24 mouse cellular contexts compared by ENCODE assay signal in the genomic region with DNA sequence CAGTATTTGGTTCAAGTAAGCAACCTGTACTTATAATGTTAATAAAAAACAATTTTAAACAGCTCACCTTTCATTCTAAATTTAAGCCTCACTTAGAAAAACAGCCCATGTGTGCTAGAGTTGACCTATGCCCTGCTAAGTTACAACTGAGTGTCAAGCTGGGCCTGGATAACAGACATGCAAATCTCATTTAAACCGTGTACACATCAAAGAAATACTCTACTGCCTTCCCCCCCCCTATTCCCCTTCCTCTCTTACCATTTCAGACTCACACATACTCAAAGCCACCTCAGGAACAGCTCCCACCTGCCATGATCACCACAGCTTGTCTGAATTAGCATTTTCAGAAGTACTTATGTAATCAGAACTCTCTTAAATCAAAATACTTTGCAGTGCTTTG. TPM values are rescaled to one million over a fixed set of nuclear protein-coding genes. Genes with fewer than 3 reads are reported as not detected.
DNase-seq lines count a peak whose midpoint lies in the region; ATAC-seq and TF ChIP-seq lines count a peak whose summit lies in the region.
"Had no signal": no experiment of that assay in that cellular context is flagged by ENCODE, and none has a peak within 500 bp of the region (broad histone marks: within the 10 kb centered on the region; RNA-seq: fewer than 3 reads in every experiment).

No protein-coding gene starts in this region.

- H3K27me3 ChIP-seq in forebrain, embryonic 12.5 days: no peaks in the 10 kb centered on the region
- H3K27me3 ChIP-seq in forebrain, embryonic 14.5 days (replicated peaks; ENCODE audit: control insufficient read depth, insufficient read depth, low read length): no peaks in the 10 kb centered on the region
- no peaks in the 10 kb centered on the region for H3K27me3 ChIP-seq in liver, postnatal 0 days (ENCODE audit: insufficient read depth, low read length)
- H3K27me3 ChIP-seq in kidney, embryonic 16.5 days (ENCODE audit: insufficient read depth, low read length): no peaks in the 10 kb centered on the region
- H3K27me3 ChIP-seq: CH12.LX; embryonic facial prominence, embryonic 13.5 days; forebrain, embryonic 13.5 days; heart, embryonic 15.5 days; hindbrain, embryonic 13.5 days; Patski had no signal

- H3K9ac ChIP-seq in forebrain, embryonic 12.5 days: no peak overlapping the region
- no peak overlapping the region for H3K9ac ChIP-seq in forebrain, embryonic 14.5 days (ENCODE audit: low read length)
- no peak overlapping the region for H3K9ac ChIP-seq in liver, postnatal 0 days (replicated peaks)
- no peak overlapping the region for H3K9ac ChIP-seq in kidney, embryonic 16.5 days (replicated peaks; ENCODE audit: low read length)
- H3K9ac ChIP-seq: embryonic facial prominence, embryonic 13.5 days; forebrain, embryonic 13.5 days; heart, embryonic 15.5 days; hindbrain, embryonic 13.5 days had no signal

- 33% methylated on average over 1 of the region's 1 CpGs for WGBS in forebrain, embryonic 12.5 days
- WGBS in forebrain, embryonic 14.5 days: 21% methylated on average over 1 of the region's 1 CpGs
- 33% methylated on average over 1 of the region's 1 CpGs for WGBS in liver, postnatal 0 days (ENCODE audit: insufficient replicate concordance)
- 13% methylated on average over 1 of the region's 1 CpGs for WGBS in kidney, embryonic 16.5 days

- peaks cover 26% of the 10 kb centered on the region for H3K36me3 ChIP-seq in forebrain, embryonic 12.5 days (replicated peaks)
- peaks cover 28% of the 10 kb centered on the region for H3K36me3 ChIP-seq in forebrain, embryonic 14.5 days (ENCODE audit: control insufficient read depth, insufficient read depth, low read length)
- peaks cover 35% of the 10 kb centered on the region for H3K36me3 ChIP-seq in liver, postnatal 0 days (replicated peaks; ENCODE audit: insufficient read depth, low read length)
- H3K36me3 ChIP-seq in kidney, embryonic 16.5 days (ENCODE audit: insufficient read depth, low read length): peaks cover 21% of the 10 kb centered on the region

- H3K4me1 ChIP-seq in forebrain, embryonic 12.5 days: no peaks in the 10 kb centered on the region; the same call in 1 of the 2 replicates
- no peaks in the 10 kb centered on the region for H3K4me1 ChIP-seq in forebrain, embryonic 14.5 days (ENCODE audit: control insufficient read depth, insufficient read depth, low read length)
- no peaks in the 10 kb centered on the region for H3K4me1 ChIP-seq in liver, postnatal 0 days (ENCODE audit: insufficient read depth)
- no peaks in the 10 kb centered on the region for H3K4me1 ChIP-seq in kidney, embryonic 16.5 days (ENCODE audit: insufficient read depth, low read length)
- H3K4me1 ChIP-seq: forebrain, embryonic 13.5 days; heart, embryonic 15.5 days; hindbrain, embryonic 13.5 days had no signal

- no peak for DNase-seq in forebrain, embryonic 14.5 days (ENCODE audit: low spot score)
- DNase-seq in liver, postnatal 0 days: no peak
- no peak for DNase-seq in liver
- peak; percentile 69 for DNase-seq in forelimb bud, embryonic 11.5 days (ENCODE audit: low read depth, low spot score)
- DNase-seq in thymus, adult 18-20 months: no peak
- DNase-seq: adrenal gland, adult 2 months; adrenal gland, postnatal 25 days; cerebellum, adult 2 months; cerebellum, postnatal 14 days; gastrocnemius, postnatal 14 days; heart, adult 2 months; heart, postnatal 14 days had no signal

- no peak overlapping the region for H3K27ac ChIP-seq in forebrain, embryonic 12.5 days
- no peak overlapping the region for H3K27ac ChIP-seq in forebrain, embryonic 14.5 days (ENCODE audit: low read depth, low read length)
- 0 out of 2 replicates have a peak overlapping the region, but pooled peaks have one; percentile 0 for H3K27ac ChIP-seq in liver, postnatal 0 days (ENCODE audit: low read depth)
- no peak overlapping the region for H3K27ac ChIP-seq in kidney, embryonic 16.5 days (ENCODE audit: low read length)
- H3K27ac ChIP-seq: embryonic facial prominence, embryonic 13.5 days; forebrain, embryonic 13.5 days; heart, adult 2 months; heart, embryonic 15.5 days; hindbrain, embryonic 13.5 days; hindbrain, postnatal 0 days had no signal

- TF ChIP-seq EP300 in liver, postnatal 0 days (IDR thresholded peaks at IDR 0.05; ENCODE audit: low read depth): no peak

- no peak for TF ChIP-seq CTCF in liver, postnatal 0 days (IDR thresholded peaks at IDR 0.05; ENCODE audit: low read depth)

- H3K4me2 ChIP-seq in forebrain, embryonic 12.5 days: no peak overlapping the region
- H3K4me2 ChIP-seq in forebrain, embryonic 14.5 days (ENCODE audit: low read length): no peak overlapping the region
- H3K4me2 ChIP-seq in liver, postnatal 0 days (ENCODE audit: low read depth, low read length): no peak overlapping the region
- no peak overlapping the region for H3K4me2 ChIP-seq in kidney, embryonic 16.5 days (replicated peaks; ENCODE audit: low read depth, low read length)
- H3K4me2 ChIP-seq: embryonic facial prominence, embryonic 13.5 days; forebrain, embryonic 13.5 days; heart, embryonic 11.5 days; heart, embryonic 15.5 days; hindbrain, embryonic 13.5 days had no signal

- ATAC-seq in forebrain, embryonic 12.5 days (ENCODE audit: low FRiP score): 0 out of 2 replicates have a peak, but pooled peaks have one; percentile 20
- ATAC-seq in forebrain, embryonic 14.5 days: no peak
- no peak for ATAC-seq in liver, postnatal 0 days
- no peak for ATAC-seq in kidney, embryonic 16.5 days (ENCODE audit: low FRiP score, low TSS enrichment)
- ATAC-seq: forebrain, embryonic 13.5 days; hindbrain, postnatal 0 days; Patski had no signal

- no peaks in the 10 kb centered on the region for H3K9me3 ChIP-seq in forebrain, embryonic 12.5 days
- H3K9me3 ChIP-seq in forebrain, embryonic 14.5 days (replicated peaks; ENCODE audit: control insufficient read depth, low read length): no peaks in the 10 kb centered on the region
- no peaks in the 10 kb centered on the region for H3K9me3 ChIP-seq in liver, postnatal 0 days (ENCODE audit: low read length)
- H3K9me3 ChIP-seq in kidney, embryonic 16.5 days (ENCODE audit: low read length): no peaks in the 10 kb centered on the region
- H3K9me3 ChIP-seq: embryonic facial prominence, embryonic 13.5 days; forebrain, embryonic 13.5 days; heart, embryonic 15.5 days; hindbrain, embryonic 13.5 days had no signal

- no peak overlapping the region for H3K4me3 ChIP-seq in forebrain, embryonic 12.5 days (replicated peaks)
- H3K4me3 ChIP-seq in forebrain, embryonic 14.5 days (ENCODE audit: low read depth, low read length): no peak overlapping the region
- no peak overlapping the region for H3K4me3 ChIP-seq in liver, postnatal 0 days (ENCODE audit: low read depth, low read length)
- H3K4me3 ChIP-seq in kidney, embryonic 16.5 days (ENCODE audit: low read length): no peak overlapping the region
- H3K4me3 ChIP-seq: embryonic facial prominence, embryonic 13.5 days; forebrain, embryonic 13.5 days; heart, adult 2 months; heart, embryonic 15.5 days; hindbrain, embryonic 13.5 days had no signal

RNA-seq across cellular contexts. Expression of a gene that starts 44.3 kb away (rescaled TPM):
- 77.9 and 81.8 TPM in 2 replicates for polyA plus RNA-seq in forebrain, embryonic 12.5 days (2016; fragmentation: Nextera tagmentation; extraction: Ambion mirVana)
- polyA plus RNA-seq in forebrain, embryonic 14.5 days (2014; fragmentation: Nextera tagmentation; extraction: Ambion mirVana): 61.9 and 64.6 TPM in 2 replicates
- 20.5 and 21.8 TPM in 2 replicates for polyA plus RNA-seq in liver, postnatal 0 days (2015; fragmentation: Nextera tagmentation; extraction: Ambion mirVana)
- polyA plus RNA-seq in kidney, embryonic 16.5 days (2015; fragmentation: Nextera tagmentation; extraction: Ambion mirVana): 44.6 and 47.3 TPM in 2 replicates

RNA-seq across cellular contexts. Expression of a gene that starts 50.6 kb away (rescaled TPM):
- not detected in 2 replicates for polyA plus RNA-seq in forebrain, embryonic 12.5 days (2016; fragmentation: Nextera tagmentation; extraction: Ambion mirVana)
- polyA plus RNA-seq in forebrain, embryonic 14.5 days (2014; fragmentation: Nextera tagmentation; extraction: Ambion mirVana): not detected in 2 replicates
- not detected in 2 replicates for polyA plus RNA-seq in liver, postnatal 0 days (2015; fragmentation: Nextera tagmentation; extraction: Ambion mirVana)
- polyA plus RNA-seq in kidney, embryonic 16.5 days (2015; fragmentation: Nextera tagmentation; extraction: Ambion mirVana): not detected in 2 replicates
- polyA plus RNA-seq: adrenal gland, adult 2 months; cerebellum, adult 2 months; embryonic facial prominence, embryonic 13.5 days; forebrain, embryonic 13.5 days; gonadal fat pad, adult 2 months; heart, adult 2 months; heart, embryonic 11.5 days; heart, embryonic 15.5 days; hindbrain, embryonic 13.5 days; hindbrain, postnatal 0 days; intestine, embryonic 14.5 days; Patski had no signal
